Mouse (Mus musculus) NIH3T3 (cell line): ENCODE data around the gene D830030K20Rik.
"Not testable (repeated sequence)": the region's sequence is repeated elsewhere in the genome, so short reads cannot be mapped to it uniquely, and the experiment has no call there.

Source experiments
- DNase-seq: peaks from one replicate; pipeline ENCODE4 v3.0.0-alpha.2; 2012; ENCODE audit warnings: low read depth

Gene D830030K20Rik

GRCm38 (mm10) chr14:3208272-3209152 lies at the start of gene D830030K20Rik:
Gene D830030K20Rik, plus strand, starts transcription at chr14:3208488.
- not testable (repeated sequence) for DNase-seq

DNA sequence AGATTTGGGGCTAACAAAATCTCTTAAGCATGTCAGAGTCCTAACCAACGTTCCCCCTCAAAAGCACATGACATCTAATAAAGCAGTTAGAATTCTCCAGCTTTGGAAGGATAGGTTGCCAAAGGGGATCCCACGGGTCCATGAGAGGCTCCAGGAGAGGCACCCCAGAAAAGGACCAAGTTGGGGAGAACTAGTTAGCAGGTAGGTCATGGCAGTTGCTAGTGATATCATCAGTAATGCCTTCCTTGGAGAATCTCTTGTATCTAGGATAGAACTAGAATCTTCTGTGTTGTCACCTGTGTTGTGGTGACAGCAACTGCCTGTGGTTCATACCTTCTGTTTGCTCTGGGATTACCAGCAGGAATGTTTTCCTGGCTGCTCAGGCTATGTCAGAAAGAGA lies 20.3 kb upstream of the D830030K20Rik start, which contains the start of gene Gm5795:
TSS of gene Gm5795 (plus strand) at position 301 of the 400 bp plus-strand sequence.
- DNase-seq, result not testable (repeated sequence)

- not testable (repeated sequence) for DNase-seq
These were observed 1.1 kb downstream of the D830030K20Rik start for GRCm38 (mm10) chr14:3209367-3209766.

DNA sequence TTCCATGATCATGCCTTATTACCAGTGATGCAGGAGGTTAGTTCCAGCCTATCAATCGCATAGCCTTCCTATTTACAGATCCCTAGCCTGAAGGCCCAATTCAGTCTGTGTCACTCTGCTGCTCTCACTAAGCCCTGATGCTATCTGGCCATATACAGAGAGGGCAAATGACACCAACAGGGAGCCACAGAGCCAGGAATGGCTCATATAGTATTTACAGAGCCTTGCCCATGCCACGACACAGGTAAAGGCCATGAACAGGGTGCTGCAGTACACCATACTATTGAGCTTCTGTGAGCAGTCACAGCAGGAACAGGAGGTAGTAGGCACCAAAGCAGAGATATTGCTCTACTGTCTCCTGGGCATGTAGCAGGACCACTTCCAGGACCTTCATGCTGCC lies 54.2 kb downstream of the D830030K20Rik start:
- not testable (repeated sequence) for DNase-seq
